Mouse (Mus musculus) mouse embryonic stem cell (cell line): Measurements from ENCODE around the gene 4930518I15Rik.
"Not testable (repeated sequence)": the region's sequence is repeated elsewhere in the genome, so short reads cannot be mapped to it uniquely, and the experiment has no call there.

Experiments used
- in situ Hi-C, 2 experiments: fragments of 300-500 bp; cut with MboI; formaldehyde crosslinking; loops; 1 replicate in 1 of 2; 3 replicates in 1 of 2; pipeline ENCODE4 v1.14.3; 2019 to 2020; ENCODE audit warnings: low sequenced_read_pairs in 2 of 2, low pct_unique_long_range_greater_than_20kb in 1 of 2, mixed read lengths in 1 of 2; ENCODE audit not compliant: unreplicated experiment in 1 of 2

The 4930518I15Rik gene

DNA sequence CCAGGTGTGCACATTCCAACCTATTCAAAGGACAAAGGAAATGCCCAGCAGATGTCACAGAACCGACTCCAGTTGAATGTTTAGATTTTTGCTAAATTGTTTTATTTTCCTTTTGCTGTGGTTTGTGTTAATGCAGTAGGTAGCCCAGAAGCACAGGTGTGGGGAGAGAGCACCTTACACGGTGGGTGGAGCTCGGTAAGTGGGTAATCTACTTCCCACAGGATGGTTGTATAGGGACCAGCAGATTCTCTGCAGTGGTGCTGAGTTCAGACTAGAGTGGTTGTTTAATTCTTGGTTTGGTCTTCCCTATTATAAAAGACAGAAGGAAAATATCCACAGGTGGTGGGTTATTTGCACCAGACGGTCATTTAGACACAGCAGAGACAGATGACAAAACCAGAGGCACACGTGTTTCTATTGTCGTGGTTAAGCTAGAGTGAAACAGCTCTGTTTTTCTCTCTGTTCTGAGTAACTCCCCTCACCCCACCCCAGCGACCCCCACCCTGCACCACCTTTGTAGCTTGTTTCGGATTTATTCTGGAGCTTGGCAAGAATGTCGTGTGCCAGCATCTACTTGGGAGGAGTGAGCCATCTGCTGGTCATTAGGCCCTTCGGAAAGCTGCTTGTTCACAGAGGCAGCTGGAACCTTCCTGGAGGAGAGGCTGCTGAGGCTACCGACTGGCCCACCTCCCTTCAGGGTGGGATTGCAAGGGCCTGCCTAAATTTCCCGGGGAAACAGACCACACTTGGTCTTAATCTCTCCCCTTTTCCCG is 3.6 kb downstream of the 4930518I15Rik start:
- in situ Hi-C loops = not testable (repeated sequence)

GRCm38 (mm10) chr2:156853584-156853983 is 4.2 kb downstream of the 4930518I15Rik start:
- in situ Hi-C loops = not testable (repeated sequence)

- in situ Hi-C loops = no loop called here
Measured at GRCm38 (mm10) chr2:156850505-156850904, 7.2 kb downstream of the 4930518I15Rik start.

- in situ Hi-C loops = no loop called here
Measured at GRCm38 (mm10) chr2:156848526-156849182, 9.1 kb downstream of the 4930518I15Rik start.

- in situ Hi-C loops = no loop called here
Measured at GRCm38 (mm10) chr2:156847653-156848052, 10.1 kb downstream of the 4930518I15Rik start.

- in situ Hi-C loops = no loop called here
Measured at GRCm38 (mm10) chr2:156844715-156845114, 13.0 kb downstream of the 4930518I15Rik start.

DNA sequence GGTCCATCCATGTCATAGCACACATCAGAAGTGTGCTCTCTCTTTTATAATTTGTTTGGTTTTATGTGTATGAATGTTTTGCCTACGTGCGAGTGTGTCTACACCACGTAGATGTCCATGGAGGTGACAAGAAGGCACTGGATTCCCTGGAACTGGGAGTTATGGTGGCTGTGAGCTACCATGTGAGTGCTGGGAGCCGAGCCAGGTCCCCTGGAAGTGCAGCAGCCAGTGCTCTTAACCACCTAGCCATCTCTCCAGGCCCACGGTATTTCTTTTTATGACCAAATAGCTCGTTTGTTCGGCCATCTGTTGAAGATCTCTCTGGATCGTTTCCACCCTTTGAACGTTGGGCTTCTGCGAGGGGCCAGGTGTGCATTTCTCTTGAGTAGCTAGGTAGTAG is 14.4 kb downstream of the 4930518I15Rik start:
- in situ Hi-C loops = no loop called here

- in situ Hi-C loops = no loop called here
Measured at GRCm38 (mm10) chr2:156842711-156843110, 15.0 kb downstream of the 4930518I15Rik start.

- in situ Hi-C loops = no loop called here
Measured at GRCm38 (mm10) chr2:156841841-156842706, 15.7 kb downstream of the 4930518I15Rik start.

DNA sequence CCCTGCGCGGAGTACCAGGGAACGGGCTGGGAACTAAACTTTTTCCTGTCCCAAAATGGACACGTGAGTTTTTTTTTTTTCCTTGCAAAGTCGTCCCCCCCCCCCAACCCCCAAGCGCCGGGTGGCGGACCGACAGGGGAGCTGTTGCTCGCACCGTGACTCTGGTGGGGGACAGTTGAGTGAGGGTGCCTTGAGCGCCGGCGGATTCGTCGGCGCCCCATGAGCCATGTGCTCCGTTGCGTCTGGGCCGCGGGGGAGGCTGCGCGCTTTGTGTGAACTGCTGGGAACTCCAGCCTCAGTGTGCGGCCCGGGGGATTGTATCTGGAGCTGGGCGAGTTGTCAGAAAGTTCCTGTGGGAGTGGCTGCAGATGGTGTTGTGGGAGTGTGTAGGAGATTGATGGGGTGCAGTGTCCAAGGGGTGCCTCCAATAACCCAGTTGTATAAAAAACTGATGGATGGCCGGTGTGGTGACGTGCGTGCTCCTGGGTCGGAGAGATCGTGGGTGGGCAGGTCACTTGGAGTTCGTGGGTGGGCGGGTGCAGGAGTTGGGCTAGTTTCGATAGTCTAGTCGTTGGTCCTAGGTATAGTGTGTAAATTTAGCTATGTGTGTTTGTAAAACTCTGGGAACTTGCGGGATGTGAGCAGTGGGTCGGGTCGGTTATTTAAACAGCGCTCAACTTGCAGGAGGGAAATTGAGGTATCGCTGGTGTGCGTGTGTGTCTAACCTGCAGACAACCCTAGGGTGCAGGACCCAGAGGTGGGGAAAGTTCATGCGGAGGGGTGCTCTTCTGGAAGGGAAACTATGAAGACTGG is 16.5 kb downstream of the 4930518I15Rik start:
- in situ Hi-C loops = no loop called here

GRCm38 (mm10) chr2:156840301-156841027 is 17.3 kb downstream of the 4930518I15Rik start:
- in situ Hi-C loops = no loop called here

DNA sequence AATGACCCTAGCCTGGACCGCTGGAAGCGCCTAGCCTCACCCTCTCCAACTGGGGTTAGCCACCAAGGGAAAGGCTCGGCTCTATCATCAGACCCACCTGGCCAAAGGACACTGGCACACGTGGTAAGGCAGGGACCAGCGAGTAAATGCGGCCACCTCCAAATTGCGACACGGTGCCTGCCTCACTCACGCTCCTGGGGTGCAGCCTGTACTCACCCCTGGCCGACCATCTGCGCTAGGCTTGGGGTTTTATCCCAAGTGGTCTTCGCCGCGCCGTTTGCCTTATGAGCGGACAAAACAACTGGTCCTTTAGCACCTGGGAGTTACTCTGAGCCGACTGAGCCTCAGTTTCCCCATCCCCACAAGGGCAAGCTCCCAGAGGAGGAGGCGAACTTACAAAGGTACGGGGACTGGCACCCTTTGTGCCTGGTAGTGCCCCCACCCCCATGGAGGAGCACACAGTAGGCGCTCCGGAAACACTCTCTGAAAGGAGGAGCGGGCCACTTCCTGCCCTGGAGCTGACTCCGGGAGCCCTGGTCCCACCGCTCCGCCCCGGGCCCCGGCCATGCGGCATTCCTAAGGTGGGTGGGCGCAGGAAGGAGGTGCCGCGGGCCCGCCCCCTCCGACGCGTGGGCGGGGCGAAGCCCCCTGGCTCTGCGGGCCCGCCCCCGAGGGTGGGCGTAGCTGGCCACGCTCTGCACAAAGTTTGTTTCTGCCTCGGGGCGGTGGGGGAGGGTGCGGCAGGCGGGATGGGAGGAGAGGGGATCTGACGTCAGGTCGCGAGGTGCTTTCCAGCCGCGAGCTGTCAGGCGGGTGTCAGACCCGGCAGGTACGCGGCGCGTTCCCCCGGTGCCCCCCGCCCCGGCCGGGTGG is 18.2 kb downstream of the 4930518I15Rik start, which contains the start of gene Tgif2:
Gene Tgif2, plus strand, starts transcription at position 689 of the 873 bp plus-strand sequence.
- in situ Hi-C loops = no loop called here

DNA sequence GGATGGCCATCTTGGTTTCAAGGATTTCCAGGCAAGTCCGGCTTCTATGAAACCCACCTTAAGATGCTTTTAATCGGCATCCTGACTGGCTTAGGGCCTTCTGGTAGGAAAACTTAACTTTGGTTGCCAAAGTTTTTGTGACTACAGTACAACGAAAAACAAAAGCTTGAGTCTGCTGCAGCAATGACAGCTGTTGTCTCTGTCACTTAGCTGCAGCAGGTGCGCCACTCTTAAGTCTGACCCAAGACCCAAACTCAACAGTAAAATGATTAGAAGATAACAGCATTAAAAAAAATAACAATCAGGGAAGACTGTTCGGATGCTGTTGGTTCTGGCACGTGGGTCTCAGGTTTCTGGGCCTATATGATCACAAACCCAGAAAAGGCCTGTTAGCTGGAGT is 18.9 kb downstream of the 4930518I15Rik start:
- in situ Hi-C loops = no loop called here

DNA sequence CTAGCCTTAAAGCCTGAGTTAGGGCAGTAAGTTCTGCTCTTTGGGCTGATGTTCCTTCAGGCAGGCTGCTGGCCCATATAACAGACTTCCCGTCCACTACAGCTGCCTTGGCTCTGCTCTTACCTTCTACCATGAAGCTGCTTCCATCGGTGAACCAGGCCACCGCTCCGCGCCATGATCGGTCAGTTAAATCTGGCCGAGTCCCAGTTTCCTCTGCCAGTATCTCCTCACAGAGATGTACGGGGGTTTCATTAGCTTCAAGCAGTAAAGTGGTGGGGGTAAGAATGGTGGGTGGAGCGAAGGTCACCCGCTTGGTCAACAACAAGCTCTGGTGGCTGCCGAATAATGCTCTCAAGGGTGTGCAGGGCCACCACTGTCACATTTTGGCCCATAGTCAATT is 23.4 kb downstream of the 4930518I15Rik start:
- in situ Hi-C loops = no loop called here

- in situ Hi-C loops = not testable (repeated sequence)
Measured at GRCm38 (mm10) chr2:156825128-156825527, 32.6 kb downstream of the 4930518I15Rik start.

DNA sequence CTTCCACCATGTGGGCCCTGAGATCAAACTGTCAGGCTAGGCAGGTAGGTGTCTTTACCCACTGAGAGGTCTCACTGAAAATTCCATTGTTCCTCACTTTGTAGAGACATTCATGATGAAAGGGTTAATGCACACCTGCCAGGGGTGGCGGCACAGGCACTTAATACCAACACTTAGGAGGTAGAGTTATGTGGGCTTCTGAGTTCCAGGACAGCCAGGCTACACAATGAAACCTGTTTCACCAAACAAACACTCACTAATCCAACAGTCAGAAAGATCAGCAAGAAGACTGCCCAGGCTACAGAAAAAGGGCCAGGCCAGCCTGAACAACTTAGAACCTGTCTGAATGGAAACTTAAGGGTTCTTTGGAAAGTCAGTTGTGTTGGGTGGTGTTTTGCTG is 41.6 kb downstream of the 4930518I15Rik start:
- in situ Hi-C loops = no loop called here

DNA sequence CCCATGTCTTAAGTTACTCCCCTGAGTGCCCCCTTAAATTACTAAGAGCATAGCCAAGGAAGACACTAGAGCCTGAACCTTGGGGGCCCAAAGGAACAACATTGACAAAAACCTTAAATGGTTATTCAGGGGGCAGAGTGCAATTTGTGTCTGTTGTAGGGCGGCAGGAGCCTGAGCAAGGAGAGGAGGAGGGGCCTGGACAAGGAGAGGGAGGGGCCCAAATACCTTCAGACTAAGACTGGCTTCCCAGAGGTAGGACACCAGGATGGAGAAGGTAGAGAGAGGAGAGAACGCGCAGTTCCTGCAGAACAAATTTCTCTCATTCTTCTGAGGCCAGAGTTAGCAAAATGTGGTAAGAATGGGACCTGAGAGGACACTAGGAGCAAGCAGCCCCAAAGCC is 42.3 kb downstream of the 4930518I15Rik start:
- in situ Hi-C loops = no loop called here
